8 mouse cellular contexts compared by ENCODE assay signal in the genomic region with DNA sequence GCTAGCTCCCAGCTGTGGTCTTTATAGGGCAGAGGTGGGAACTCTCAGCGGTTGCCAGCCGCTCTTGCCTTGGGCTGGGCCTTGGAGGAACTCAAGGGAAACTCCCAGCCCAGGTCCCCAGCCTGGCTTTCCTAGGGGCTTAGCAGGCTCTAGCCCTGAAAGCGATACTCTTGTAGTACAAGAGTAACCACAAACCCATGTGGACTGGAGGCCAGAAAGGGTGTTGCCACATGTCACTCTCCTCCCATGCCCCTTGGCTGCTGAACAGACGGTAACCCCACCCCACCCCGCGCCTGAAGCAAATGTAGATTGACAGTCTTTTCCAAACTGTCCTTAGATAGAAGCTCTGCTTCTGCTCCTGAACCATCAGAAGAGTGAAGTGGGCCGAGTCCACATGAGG. TPM values are rescaled to one million over a fixed set of nuclear protein-coding genes. Genes with fewer than 3 reads are reported as not detected.
A peak's percentile ranks its signal among the peaks of the same experiment; 100 is the strongest.
DNase-seq lines count a peak whose midpoint lies in the region.

No protein-coding gene starts in this region.

- peak; percentile 7 for DNase-seq in spleen, adult 12 weeks (ENCODE audit: low spot score)
- DNase-seq in spleen, postnatal 14 days (ENCODE audit: low spot score in 2 of 2) = no peak
- DNase-seq in gastrocnemius, adult 8-10 months (ENCODE audit: low spot score in 2 of 2) = peak; percentile 67 to 76
- peak; percentile 50 for DNase-seq in lung, postnatal 10 days
- DNase-seq in urinary bladder, adult 2 months (ENCODE audit: low spot score) = no peak
- DNase-seq in heart, adult 8-10 months (ENCODE audit: low spot score) = no peak
- no peak for DNase-seq in layer of hippocampus, adult 18-20 months (ENCODE audit: low spot score in 2 of 2)
- DNase-seq in thymus, postnatal 25 days = no peak

RNA-seq across cellular contexts. Expression of gene Sik3, which starts 55.1 kb away (rescaled TPM):
- total RNA-seq in gastrocnemius, adult 8-10 months (2022) = 10 to 100 TPM; 36.6 to 42.4 (median 39.7) TPM
- 9.7 and 17.1 TPM in 2 replicates for polyA plus RNA-seq in urinary bladder, adult 2 months (2012; rRNA removed)
- total RNA-seq in heart, adult 8-10 months (2022) = 10 to 100 TPM; 62.0 to 81.1 (median 73.3) TPM
- 100 to 1,000 TPM; 143 to 147 TPM for total RNA-seq in layer of hippocampus, adult 18-20 months (2021)

RNA-seq across cellular contexts. Expression of gene Pafah1b2, which starts 55.2 kb away (rescaled TPM):
- total RNA-seq in gastrocnemius, adult 8-10 months (2022) = 10 to 100 TPM; 19.1 to 25.8 (median 23.2) TPM
- polyA plus RNA-seq in urinary bladder, adult 2 months (2012; rRNA removed) = 42.7 and 45.4 TPM in 2 replicates
- total RNA-seq in heart, adult 8-10 months (2022) = 10 to 100 TPM; 44.4 to 54.1 (median 49.2) TPM
- 100 to 1,000 TPM; 237 to 239 TPM for total RNA-seq in layer of hippocampus, adult 18-20 months (2021)

Comparison
In these comparisons a context has a peak if more than half of its experiments do, and no peak if none do; other contexts are left out.
1. DNase-seq: peak in spleen, adult 12 weeks (single experiment), gastrocnemius, adult 8-10 months (2 of 2) and lung, postnatal 10 days (single experiment); none in spleen, postnatal 14 days (0 of 2), urinary bladder, adult 2 months (single experiment), heart, adult 8-10 months (single experiment), layer of hippocampus, adult 18-20 months (0 of 2) and thymus, postnatal 25 days (single experiment).
2. RNA of gene Pafah1b2, which starts 55.2 kb away (total RNA-seq): 237 to 239 TPM in layer of hippocampus, adult 18-20 months; 44.4 to 54.1 TPM in heart, adult 8-10 months and 19.1 to 25.8 TPM in gastrocnemius, adult 8-10 months; every median in the first group is over 4 times any median in the second.